Mouse (Mus musculus) intestine, postnatal 0 days (tissue): ENCODE data around the gene Gpr68. TPM values are rescaled to one million over a fixed set of nuclear protein-coding genes. Genes with fewer than 3 reads are reported as not detected.

Experiments
- ATAC-seq: fragments of 200-750 bp; cut with Nextera tagmentation; 2 replicates; pipeline ENCODE4 v1.8.0; 2017; ENCODE audit warnings: mild to moderate bottlenecking, moderate TSS enrichment, moderate library complexity
- H3K27ac ChIP-seq: fragments of 300-500 bp; sonication (generic); 2 replicates; pipeline ENCODE4 v1.5.1; 2014; ENCODE audit warnings: mild to moderate bottlenecking, low read depth, low read length, moderate library complexity
- H3K27me3 ChIP-seq: fragments of 300-500 bp; sonication (generic); replicated peaks from 2 replicates; pipeline ENCODE4 v1.6.1; 2014; ENCODE audit warnings: low read length, mixed read lengths; ENCODE audit not compliant: control insufficient read depth, insufficient read depth
- H3K36me3 ChIP-seq: fragments of 300-500 bp; sonication (generic); 2 replicates; pipeline ENCODE4 v1.6.1; 2014; ENCODE audit warnings: mild to moderate bottlenecking, moderate library complexity; ENCODE audit not compliant: control insufficient read depth, insufficient read depth
- H3K4me1 ChIP-seq: fragments of 300-500 bp; sonication (generic); replicated peaks from 2 replicates; pipeline ENCODE4 v1.6.1; 2014; ENCODE audit warnings: antibody characterized with exemption, low read length, mixed read lengths; ENCODE audit not compliant: control insufficient read depth, insufficient read depth
- H3K4me2 ChIP-seq: fragments of 300-500 bp; sonication (generic); replicated peaks from 2 replicates; pipeline ENCODE4 v1.6.1; 2014; ENCODE audit warnings: low read depth, mild to moderate bottlenecking, moderate library complexity
- H3K4me3 ChIP-seq: fragments of 300-500 bp; sonication (generic); 2 replicates; pipeline ENCODE4 v1.5.1; 2014; ENCODE audit warnings: low read depth, low read length
- H3K9ac ChIP-seq: fragments of 300-500 bp; sonication (generic); 2 replicates; pipeline ENCODE4 v1.6.1; 2014; ENCODE audit warnings: mild to moderate bottlenecking, low read depth, low read length
- H3K9me3 ChIP-seq: fragments of 300-500 bp; sonication (generic); 2 replicates; pipeline ENCODE4 v1.6.1; 2016; ENCODE audit warnings: mixed run types; ENCODE audit not compliant: control insufficient read depth
- CTCF ChIP-seq: sonication (generic); IDR thresholded peaks from 2 replicates; pipeline ENCODE4 v1.5.1; 2016; ENCODE audit warnings: low read depth, mild to moderate bottlenecking, control low read depth, antibody characterized with exemption, moderate library complexity
- WGBS: fragments of 180-500 bp; shearing (Covaris S2); extraction: QIAGEN DNeasy Blood & Tissue Kit; methylation state at CpG from one replicate; pipeline ENCODE4 v1.1.7; 2014; 5-methylcytosine and 5-hydroxymethylcytosine counted together
- polyA plus RNA-seq: library from polyadenylated mRNA; unstranded; fragments of >200 nt; fragmentation: Nextera tagmentation; extraction: Ambion mirVana; gene quantifications from 2 replicates; pipeline ENCODE4 v1.2.1, GENCODE M21; 2015

The Gpr68 gene
- polyA plus RNA-seq, 1 experiment from 2014 or later: 0.31 TPM

DNA sequence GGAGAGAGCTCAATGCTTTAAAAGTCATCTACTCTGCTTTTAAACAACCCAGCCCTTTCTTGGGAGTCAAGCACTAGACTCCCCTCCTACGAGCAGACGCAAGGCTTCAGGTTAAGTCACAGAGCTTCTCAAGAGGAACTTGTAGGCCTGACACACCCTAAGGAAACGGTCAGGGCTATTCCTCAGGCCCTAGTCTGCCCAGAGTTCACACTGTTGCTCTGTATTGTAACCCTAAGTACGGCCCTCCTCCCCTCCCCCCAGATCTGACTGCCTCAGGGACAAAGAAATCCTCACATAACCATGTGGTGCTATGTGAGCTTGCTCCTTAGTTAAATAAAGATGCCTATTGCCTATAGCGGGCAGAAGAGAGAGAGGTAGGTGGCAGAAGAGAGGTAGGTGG is 41.1 kb upstream of the Gpr68 start:
- H3K4me2 ChIP-seq: no peak overlapping the region
- H3K4me1 ChIP-seq: no peaks in the 10 kb centered on the region
- H3K27me3 ChIP-seq: no peaks in the 10 kb centered on the region
- TF ChIP-seq CTCF: no peak
- no peak for ATAC-seq
- H3K27ac ChIP-seq: no peak overlapping the region
- WGBS: 77% methylated on average over 5 of the region's 5 CpGs
- no peaks in the 10 kb centered on the region for H3K9me3 ChIP-seq
- H3K36me3 ChIP-seq: peaks cover 53% of the 10 kb centered on the region
- no peak overlapping the region for H3K9ac ChIP-seq
- H3K4me3 ChIP-seq: no peak overlapping the region

DNA sequence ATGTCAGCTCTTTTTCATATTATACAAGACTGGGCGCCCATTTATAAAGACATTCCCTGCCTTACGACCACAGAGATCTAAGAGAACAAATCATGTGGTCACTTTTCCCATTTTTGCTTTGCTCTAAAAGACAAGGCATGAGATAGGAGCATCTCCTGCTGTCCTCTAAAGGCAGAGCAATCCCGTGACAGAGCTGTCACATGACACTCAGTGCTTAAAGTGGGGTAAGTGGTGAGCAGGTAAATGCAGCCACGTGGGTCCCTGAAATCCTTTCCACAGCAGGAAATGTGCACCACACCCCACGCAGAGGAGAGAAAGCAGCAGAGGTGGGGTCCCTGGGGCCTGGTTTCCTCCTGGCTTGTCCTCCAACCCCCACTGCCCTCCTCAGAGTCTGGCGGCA is 40.0 kb upstream of the Gpr68 start:
- no peak for TF ChIP-seq CTCF
- H3K36me3 ChIP-seq: peaks cover 58% of the 10 kb centered on the region
- H3K27ac ChIP-seq: no peak overlapping the region
- ATAC-seq: no peak
- no peaks in the 10 kb centered on the region for H3K4me1 ChIP-seq
- no peak overlapping the region for H3K4me2 ChIP-seq
- no peaks in the 10 kb centered on the region for H3K27me3 ChIP-seq
- no peak overlapping the region for H3K4me3 ChIP-seq
- no peaks in the 10 kb centered on the region for H3K9me3 ChIP-seq
- WGBS: 88% methylated on average over 6 of the region's 6 CpGs
- H3K9ac ChIP-seq: no peak overlapping the region

DNA sequence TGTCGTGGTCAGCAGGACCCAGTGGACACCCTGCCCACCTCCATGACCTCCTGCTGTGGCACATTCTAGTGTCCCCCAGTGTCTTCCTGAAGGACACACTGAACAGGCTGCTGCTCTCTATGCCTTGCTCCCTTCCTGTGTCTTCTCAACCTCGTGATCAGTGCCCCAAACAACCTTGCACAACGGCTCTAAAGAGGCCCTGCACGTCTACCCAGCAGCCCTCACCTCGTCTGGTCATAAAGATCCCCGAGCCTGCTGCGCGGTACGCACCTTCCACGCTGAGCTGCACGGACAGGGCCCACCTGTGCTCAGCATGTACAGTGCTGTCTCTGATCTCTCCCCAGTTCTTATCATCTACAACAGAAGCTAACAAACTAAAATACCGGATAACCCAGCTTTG is 38.0 kb upstream of the Gpr68 start:
- Histone ChIP-seq H3K4me2 (peak overlapping the region; percentile 41; the same call in 1 of the 2 replicates), H3K9ac (no peak overlapping the region), H3K4me1 (no peaks in the 10 kb centered on the region), H3K9me3 (no peaks in the 10 kb centered on the region), H3K27ac (peak overlapping the region; percentile 46; the same call in 1 of the 2 replicates), H3K27me3 (no peaks in the 10 kb centered on the region), H3K4me3 (no peak overlapping the region), H3K36me3 (peaks cover 65% of the 10 kb centered on the region)
- peak; percentile 55 for ATAC-seq
- WGBS: 63% methylated on average over 12 of the region's 12 CpGs
- no peak for TF ChIP-seq CTCF

DNA sequence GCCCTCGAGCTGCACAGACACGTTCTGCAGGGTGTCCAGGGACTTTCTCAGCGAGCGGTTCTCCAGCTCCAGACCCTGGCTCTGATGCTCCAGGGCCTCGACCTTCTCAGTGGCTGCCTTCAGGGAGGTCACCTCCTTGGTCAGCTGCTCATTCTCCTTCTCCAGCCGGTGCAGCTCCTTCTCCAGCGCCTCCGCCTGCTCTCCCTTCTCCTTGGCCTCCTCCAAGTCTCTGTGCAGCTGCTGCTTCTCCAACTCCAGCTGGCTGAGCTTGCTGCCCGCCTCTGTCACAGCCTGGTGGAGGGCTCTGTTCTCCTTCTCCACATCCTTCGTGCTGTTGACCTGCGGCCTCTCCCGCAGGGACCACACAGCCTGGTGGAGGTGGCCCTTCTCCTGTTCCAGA is 37.5 kb upstream of the Gpr68 start:
- ATAC-seq: peak; percentile 8; the same call in 1 of the 2 replicates

DNA sequence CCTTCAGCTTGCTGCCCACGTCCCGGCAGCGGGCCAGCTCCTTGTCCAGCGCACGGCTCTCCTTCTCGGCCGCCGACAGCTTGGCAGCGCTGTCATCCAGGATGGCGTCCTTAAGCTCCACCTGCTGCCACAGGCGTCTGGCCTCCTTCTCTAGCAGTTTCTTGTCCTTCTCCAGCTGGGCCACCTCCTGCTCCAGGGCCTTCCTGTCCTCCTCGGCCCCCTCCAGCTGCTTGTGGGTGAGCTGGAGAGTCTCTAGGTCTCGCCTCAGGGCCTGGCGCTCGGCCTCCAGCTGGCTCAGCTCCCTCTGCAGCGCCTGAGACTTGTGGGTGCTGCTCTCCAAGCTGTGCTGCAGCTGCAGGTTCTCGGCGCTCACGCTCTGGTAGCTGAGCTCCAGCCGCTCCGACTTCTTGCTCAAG is 36.9 kb upstream of the Gpr68 start:
- TF ChIP-seq CTCF: no peak
- Histone ChIP-seq H3K27ac (peak overlapping the region; percentile 11; the same call in 1 of the 2 replicates), H3K27me3 (no peaks in the 10 kb centered on the region), H3K4me2 (peak overlapping the region; percentile 41), H3K4me1 (no peaks in the 10 kb centered on the region), H3K4me3 (no peak overlapping the region), H3K9me3 (no peaks in the 10 kb centered on the region), H3K9ac (no peak overlapping the region), H3K36me3 (peaks cover 69% of the 10 kb centered on the region)
- 79% methylated on average over 21 of the region's 21 CpGs for WGBS
- ATAC-seq: no peak

More for the DNA sequence above, 37.5 kb upstream of the Gpr68 start:
- Histone ChIP-seq H3K4me2 (peak overlapping the region; percentile 41; the same call in 1 of the 2 replicates), H3K9me3 (no peaks in the 10 kb centered on the region), H3K36me3 (peaks cover 69% of the 10 kb centered on the region), H3K9ac (no peak overlapping the region), H3K27me3 (no peaks in the 10 kb centered on the region), H3K4me1 (no peaks in the 10 kb centered on the region), H3K4me3 (no peak overlapping the region), H3K27ac (peak overlapping the region; percentile 46; the same call in 1 of the 2 replicates)
- TF ChIP-seq CTCF: no peak
- WGBS: 69% methylated on average over 12 of the region's 12 CpGs

DNA sequence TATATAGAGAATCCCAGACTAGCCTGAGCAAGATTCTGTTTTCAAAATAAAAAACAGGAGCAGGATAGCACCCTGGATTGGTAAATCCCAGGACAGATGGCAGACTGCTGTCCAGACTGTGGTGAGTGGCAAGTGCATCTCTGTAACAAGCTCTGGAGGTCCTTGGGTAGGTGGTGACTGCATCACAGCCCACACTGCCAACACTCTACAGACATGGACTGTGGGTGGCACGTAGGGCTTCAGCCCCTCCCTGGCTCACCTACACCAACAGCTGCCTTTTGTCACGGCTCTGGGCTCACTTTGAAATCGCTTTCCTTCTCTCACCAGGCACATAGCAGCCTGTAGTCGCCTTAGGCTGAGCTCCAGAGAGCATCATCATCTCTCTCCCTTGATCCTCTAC is 35.1 kb upstream of the Gpr68 start:
- no peak for ATAC-seq
- no peaks in the 10 kb centered on the region for H3K9me3 ChIP-seq
- no peak for TF ChIP-seq CTCF
- H3K27me3 ChIP-seq: no peaks in the 10 kb centered on the region
- H3K27ac ChIP-seq: no peak overlapping the region
- H3K36me3 ChIP-seq: peaks cover 70% of the 10 kb centered on the region
- no peak overlapping the region for H3K9ac ChIP-seq
- no peak overlapping the region for H3K4me3 ChIP-seq
- no peak overlapping the region for H3K4me2 ChIP-seq
- H3K4me1 ChIP-seq: no peaks in the 10 kb centered on the region
- WGBS: 76% methylated on average over 4 of the region's 4 CpGs

DNA sequence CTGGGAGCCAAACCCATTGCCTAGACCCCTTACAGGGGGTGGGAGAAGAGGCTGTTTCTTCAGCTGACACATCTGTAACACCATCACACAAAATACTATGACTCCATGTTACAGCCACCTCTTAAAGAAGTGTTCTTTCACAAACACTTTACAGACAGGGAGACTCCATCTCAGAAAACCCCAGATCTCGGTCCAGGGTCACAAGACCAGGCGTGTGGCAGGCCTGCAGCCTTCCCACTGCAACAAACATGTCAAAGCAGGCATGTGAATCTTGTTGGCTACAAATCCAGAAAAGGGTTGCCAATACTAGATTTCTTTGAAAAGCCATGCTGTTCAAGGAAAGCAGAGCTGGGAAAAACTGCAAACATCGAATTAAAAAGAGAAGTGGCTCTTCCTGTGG is 33.4 kb upstream of the Gpr68 start:
- no peak for ATAC-seq
- Histone ChIP-seq H3K4me3 (no peak overlapping the region), H3K9ac (no peak overlapping the region), H3K27ac (no peak overlapping the region), H3K36me3 (peaks cover 61% of the 10 kb centered on the region), H3K4me2 (no peak overlapping the region), H3K27me3 (no peaks in the 10 kb centered on the region), H3K9me3 (no peaks in the 10 kb centered on the region), H3K4me1 (no peaks in the 10 kb centered on the region)
- 78% methylated on average over 3 of the region's 3 CpGs for WGBS
- no peak for TF ChIP-seq CTCF
